Mouse (Mus musculus) heart, postnatal 10 days (tissue): ENCODE measurements around the gene Slain1. TPM values are rescaled to one million over a fixed set of nuclear protein-coding genes. Genes with fewer than 3 reads are reported as not detected.
A peak's percentile ranks its signal among the peaks of the same experiment; 100 is the strongest.

ENCODE experiments used
- DNase-seq, 2 experiments: peaks; one replicate each; pipeline ENCODE4 v3.0.0; 2021
- intact Hi-C: fragments of 180-260 bp; cut with DNase I; formaldehyde crosslinking; loops from one replicate; pipeline ENCODE4 v1.15.1; 2025
- total RNA-seq, 2 experiments: library from RNA; stranded (reverse); gene quantifications; 2 replicates each; pipeline ENCODE4 v1.2.3; 2021

Slain1 gene
- total RNA-seq, result under 1 TPM; 0.12 to 0.38 TPM

- intact Hi-C loops, result no loop called here
- DNase-seq, result peak; percentile 37 to 54
Observed at GRCm38 (mm10) chr14:103649896-103650334, at the start of gene Slain1. TSS of gene Slain1 (plus strand) at chr14:103650228.

DNA sequence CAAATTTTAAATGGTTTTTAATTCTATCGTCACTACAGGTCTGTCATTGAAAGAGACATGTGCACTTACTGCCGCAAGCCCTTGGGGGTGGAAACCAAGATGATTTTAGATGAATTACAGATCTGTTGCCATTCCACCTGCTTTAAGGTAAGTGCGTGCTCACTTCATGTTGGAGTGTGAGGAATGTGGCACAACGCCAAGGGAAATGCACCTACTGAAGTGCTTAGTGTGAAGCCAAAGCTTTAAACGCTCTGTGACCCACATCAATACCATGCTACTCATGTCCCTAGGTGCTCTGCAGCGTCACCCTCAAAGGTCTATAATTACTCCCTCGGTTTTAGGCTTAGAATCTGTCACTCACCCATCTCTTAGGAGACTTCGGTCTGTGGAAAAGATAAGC lies 42.0 kb upstream of the Slain1 start:
- intact Hi-C loops, result no loop called here
- no peak for DNase-seq

DNA sequence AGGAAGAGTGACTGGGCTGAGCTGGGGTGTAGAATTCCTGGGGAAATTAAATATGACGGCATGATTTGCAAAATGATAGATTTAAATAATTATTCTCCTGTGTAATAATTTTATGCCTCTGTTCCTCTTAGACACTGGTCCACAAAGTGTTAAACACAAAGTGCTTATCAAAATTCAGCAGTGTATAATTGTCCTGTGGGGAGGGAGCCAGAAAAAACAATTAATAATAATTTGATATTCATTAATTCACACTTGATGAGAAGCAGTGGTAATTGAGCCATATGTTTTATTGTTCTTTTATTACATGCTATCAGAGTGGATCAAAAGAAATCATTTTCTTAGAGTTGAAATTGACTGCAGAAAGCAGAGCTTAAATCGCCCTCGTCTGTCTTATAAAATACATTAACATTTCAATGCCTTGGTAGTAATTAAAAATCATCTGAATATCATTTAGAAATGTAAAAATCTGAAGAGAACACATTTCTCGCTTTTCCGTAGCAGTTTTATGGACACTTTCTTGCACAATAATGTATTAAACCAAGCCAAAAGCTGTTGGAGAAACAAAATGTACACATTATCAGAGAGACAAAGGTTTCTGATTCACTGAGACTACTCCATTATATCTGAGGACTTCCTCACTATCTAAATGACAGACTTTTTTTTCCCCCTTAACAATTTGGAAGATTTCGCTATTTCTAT lies 36.3 kb upstream of the Slain1 start:
- intact Hi-C loops, result no loop called here
- no peak for DNase-seq

DNA sequence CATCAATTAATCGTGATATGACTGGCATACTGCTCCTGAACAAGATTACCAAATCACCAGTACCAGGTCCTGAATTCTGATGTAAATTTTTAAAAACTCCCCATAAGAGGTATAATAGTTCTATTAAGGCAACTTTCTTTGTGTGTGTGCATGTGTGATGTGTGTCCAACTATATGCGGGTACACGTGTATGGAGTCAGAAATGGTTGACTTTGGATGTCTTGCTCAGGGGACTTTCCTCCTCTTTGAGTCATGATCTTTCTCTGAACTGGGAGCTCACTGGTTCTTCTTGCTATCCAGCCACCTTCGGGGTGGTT lies 35.8 kb upstream of the Slain1 start:
- no peak for DNase-seq
- intact Hi-C loops, result no loop called here

DNA sequence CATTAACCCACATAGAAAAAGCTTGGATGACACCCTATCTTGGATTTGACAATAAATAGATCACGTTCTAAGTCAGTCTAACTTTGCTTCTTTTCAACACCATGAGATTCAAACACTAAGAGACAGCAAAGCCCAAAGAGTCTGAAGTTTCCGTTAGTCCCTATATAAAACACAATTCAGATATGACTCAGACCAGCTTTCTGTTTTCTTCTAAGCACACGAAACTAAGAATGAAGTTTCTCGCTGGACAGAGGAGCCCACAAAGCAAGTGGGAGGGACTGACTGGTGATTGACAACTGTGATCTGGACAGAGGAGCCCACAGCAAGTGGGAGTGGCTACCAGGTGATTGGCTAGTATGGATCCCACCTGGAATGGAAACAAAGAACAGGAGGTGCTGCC lies 30.3 kb upstream of the Slain1 start:
- DNase-seq, result no peak
- intact Hi-C loops, result no loop called here

GRCm38 (mm10) chr14:103621207-103621606 lies 28.8 kb upstream of the Slain1 start:
- intact Hi-C loops, result no loop called here
- DNase-seq, result no peak

DNA sequence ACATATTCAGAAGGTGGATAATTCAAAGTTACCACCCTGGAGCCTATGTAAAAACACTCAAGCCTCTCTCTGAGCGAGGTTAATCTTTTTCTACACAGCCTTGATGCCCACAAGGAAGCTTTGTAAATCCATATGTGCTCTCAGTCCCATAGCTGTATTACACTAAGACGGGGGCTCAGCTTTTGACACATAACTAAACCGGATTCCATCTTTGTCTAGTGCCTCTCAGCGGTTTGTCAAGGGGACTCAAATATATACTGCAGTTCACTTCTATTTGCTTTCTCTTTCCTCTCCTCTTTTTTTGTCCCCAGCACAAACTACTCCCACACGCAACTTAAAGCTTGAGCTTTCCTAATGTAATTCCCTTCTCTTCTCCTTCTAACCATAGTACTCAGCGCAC lies 23.9 kb upstream of the Slain1 start:
- DNase-seq, result no peak
- intact Hi-C loops, result no loop called here

GRCm38 (mm10) chr14:103629639-103630364 lies 20.2 kb upstream of the Slain1 start:
- intact Hi-C loops, result no loop called here
- no peak for DNase-seq

- intact Hi-C loops, result no loop called here
Observed at GRCm38 (mm10) chr14:103630545-103630944, 19.5 kb upstream of the Slain1 start.

DNA sequence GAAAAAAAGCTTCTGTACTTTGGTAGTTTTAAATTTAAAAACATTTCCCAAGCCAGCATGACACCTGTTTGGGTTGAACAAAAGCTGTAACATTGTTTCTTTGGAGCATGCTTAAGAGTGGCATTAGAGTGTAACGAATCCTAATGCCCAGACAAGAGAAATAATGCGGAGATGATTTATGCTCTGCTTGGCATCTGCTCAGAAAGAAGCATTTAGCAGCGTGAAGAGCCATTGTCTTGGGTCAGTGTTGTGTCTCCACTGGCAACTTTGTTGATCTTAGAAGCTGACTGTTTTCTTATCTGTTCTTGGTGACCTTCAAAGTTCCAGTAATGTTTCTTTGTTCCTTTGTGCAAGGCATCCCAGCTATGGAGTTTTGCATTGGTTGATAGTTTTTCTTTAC lies 6.1 kb upstream of the Slain1 start:
- DNase-seq, result no peak
- intact Hi-C loops, result no loop called here

More at GRCm38 (mm10) chr14:103630545-103630944, 19.5 kb upstream of the Slain1 start:
- no peak for DNase-seq

DNA sequence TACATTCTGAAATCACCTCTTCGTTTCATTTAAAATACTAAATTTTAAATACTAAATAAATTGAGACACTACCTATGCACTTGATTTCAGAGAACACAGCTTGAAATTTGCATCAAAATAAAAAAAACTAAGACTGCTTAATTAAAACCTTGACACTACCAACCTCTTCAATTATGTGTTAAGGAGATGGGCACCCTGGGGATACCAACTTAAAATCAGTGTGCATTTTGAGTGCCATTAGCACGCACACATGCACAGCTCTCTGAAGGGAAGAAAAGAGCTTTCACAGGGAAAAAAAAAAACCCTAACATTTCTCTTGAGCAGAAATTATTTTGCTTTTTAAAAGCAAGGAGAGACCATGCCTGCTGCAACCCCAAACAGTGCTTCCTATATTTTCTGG lies 2.0 kb upstream of the Slain1 start:
- no peak for DNase-seq
- intact Hi-C loops, result no loop called here

DNA sequence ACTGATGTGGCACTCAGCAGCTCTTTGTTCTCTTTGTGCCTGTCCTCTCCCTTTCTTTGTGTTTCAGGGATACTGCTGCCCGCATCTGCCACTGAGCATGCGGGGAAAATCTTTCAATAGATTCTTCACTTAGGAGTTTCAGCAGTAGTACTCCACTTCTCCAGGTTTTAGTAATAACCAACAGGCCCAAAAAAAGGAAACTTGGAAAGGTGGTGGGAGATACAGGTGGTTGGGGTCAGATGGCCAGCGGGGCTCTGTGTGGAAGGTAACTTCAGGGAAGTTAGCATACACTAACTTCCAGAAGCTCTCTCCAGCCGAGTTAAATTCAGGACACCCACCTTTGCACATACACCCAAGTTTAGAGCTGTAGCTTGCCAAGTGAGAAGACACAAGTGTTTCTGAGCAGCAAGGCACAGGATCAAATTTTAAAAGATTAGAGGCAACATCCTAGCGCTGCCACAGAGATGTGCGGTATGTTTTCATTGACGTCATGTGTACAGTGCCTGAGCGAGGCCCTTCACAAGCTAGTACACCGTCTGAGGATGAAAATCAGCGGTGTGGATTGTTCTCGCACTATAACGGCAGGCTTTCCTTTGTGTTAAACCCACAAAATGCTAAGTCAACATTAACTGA lies 1.3 kb upstream of the Slain1 start:
- intact Hi-C loops, result no loop called here
- no peak for DNase-seq

DNA sequence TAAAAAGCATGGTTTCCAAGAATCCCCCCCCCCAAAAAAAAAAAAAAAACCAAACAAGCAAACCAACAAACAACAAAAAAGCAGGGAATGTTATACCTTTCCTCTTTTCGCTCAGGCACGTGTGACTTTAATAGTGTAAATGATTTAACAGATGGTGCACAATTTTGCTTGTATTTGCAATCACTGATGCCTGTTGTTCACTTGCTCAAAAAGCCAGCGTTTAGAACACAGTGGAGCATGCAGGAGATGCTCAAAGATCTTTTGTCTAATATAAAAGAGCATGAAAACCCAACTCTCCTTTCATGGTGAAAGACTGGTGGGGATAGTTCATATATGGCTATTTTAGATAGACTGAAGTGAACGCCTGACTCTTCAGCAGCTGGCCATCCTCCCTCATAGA lies 726 bp upstream of the Slain1 start:
- intact Hi-C loops, result no loop called here
- DNase-seq, result no peak

GRCm38 (mm10) chr14:103650413-103651101 lies 529 bp downstream of the Slain1 start:
- peak; percentile 19 to 21 for DNase-seq

GRCm38 (mm10) chr14:103651106-103651505 lies 1.1 kb downstream of the Slain1 start:
- no peak for DNase-seq
- intact Hi-C loops, result no loop called here

More at GRCm38 (mm10) chr14:103650413-103651101, 529 bp downstream of the Slain1 start:
- intact Hi-C loops, result no loop called here

- intact Hi-C loops, result no loop called here
- no peak for DNase-seq
Observed at GRCm38 (mm10) chr14:103651562-103651961, 1.5 kb downstream of the Slain1 start.

- intact Hi-C loops, result no loop called here
- no peak for DNase-seq
Observed at GRCm38 (mm10) chr14:103652524-103652923, 2.5 kb downstream of the Slain1 start.

DNA sequence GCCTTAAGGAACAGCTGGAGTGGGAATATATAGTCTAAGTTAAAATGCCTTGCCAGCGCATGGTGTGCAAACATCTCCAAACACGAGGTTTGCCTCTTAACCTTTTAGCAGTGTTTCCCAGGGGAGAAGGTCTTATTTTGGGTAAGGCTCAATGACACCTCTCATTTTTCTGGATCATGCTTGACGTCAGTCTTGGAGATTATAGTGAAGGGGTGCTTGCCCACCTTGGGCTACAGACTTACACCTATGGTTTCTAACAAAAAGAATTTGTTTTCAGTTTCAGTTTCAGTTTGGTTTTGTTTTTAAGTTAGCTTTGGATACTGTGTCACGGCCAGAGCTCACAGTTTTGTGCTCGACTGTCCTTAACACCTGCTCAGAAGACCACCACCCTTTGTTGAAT lies 3.8 kb downstream of the Slain1 start:
- DNase-seq, result no peak
- intact Hi-C loops, result no loop called here

- no peak for DNase-seq
- intact Hi-C loops, result no loop called here
Observed at GRCm38 (mm10) chr14:103655448-103655847, 5.4 kb downstream of the Slain1 start.

DNA sequence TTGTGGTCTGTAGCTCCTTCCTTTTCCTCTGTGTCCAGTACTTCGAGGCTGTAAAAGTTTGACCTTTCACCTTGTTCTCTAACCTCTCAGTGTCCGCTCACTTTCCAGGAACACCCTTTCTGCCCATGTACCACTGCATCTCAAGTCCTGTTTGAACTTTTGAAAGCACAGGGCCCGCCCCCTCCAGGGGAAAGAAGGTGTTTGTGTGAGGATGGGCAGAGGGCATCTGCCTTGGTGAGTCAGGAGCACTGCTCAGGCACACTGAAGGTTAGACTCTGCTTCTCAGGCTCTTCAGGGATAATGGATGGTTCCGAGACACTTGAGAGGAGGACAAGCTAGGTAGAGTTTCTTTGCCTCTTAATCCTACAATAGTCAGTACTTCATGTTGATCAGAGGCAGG lies 7.8 kb downstream of the Slain1 start:
- no peak for DNase-seq
- intact Hi-C loops, result no loop called here

- no peak for DNase-seq
- intact Hi-C loops, result no loop called here
Observed at GRCm38 (mm10) chr14:103663026-103663425, 13.0 kb downstream of the Slain1 start.
